Comparison of ENCODE assay signal across 9 mouse cellular contexts in the genomic region with DNA sequence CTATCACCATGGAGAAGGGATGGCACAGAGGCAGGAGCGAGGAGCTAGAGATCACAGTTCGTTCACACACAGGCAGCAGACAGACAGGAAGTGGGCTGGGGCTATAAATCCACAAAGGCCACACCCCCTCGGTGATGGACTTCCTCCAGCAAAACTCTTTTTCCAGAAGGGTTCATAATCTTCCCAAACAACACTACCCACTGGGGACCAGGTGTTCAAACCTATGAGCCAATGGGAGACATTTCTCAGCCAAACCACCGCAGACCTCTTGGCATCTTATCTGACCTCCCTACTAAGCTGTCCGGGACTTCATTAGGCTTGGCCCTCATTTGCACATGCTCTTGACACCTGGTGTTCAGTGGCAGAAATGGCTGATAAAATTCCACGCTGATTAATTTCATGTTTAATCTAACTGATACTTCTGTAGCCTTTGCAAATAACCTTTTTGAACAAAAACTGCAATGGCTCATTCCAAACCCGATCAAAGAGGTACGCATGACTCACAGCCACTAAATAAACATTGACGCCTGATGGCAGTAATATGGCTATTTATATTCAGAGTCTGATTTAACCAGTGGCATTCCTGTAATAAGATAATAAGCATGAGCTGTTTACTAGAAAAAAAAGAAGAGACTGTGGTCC.
DNase-seq lines count a peak whose midpoint lies in the region; ATAC-seq lines count a peak whose summit lies in the region.
"Had no signal": no experiment of that assay in that cellular context is flagged by ENCODE, and none has a peak within 500 bp of the region (broad histone marks: within the 10 kb centered on the region; RNA-seq: fewer than 3 reads in every experiment).

No protein-coding gene starts in this region.

- intact Hi-C loops in heart, postnatal 25 days (cut with DNase I), result no loop called here

- H3K27ac ChIP-seq in kidney, embryonic 16.5 days (ENCODE audit: low read length), result no peak overlapping the region

- no peak overlapping the region for H3K4me2 ChIP-seq in kidney, embryonic 16.5 days (replicated peaks; ENCODE audit: low read depth, low read length)

- peak; percentile 67 for ATAC-seq in megakaryocyte, adult 5-6 weeks (ENCODE audit: poor library complexity, severe bottlenecking)
- ATAC-seq in kidney, embryonic 16.5 days (ENCODE audit: low FRiP score, low TSS enrichment), result no peak

- H3K4me3 ChIP-seq in kidney, embryonic 16.5 days (ENCODE audit: low read length), result no peak overlapping the region

- no peaks in the 10 kb centered on the region for H3K9me3 ChIP-seq in kidney, embryonic 16.5 days (ENCODE audit: low read length)

- WGBS in kidney, embryonic 16.5 days, result 61% methylated on average over 9 of the region's 9 CpGs

- no peaks in the 10 kb centered on the region for H3K4me1 ChIP-seq in kidney, embryonic 16.5 days (ENCODE audit: insufficient read depth, low read length)

- DNase-seq in heart, adult 8-10 months (ENCODE audit: low spot score), result peak; percentile 11
- DNase-seq in heart, postnatal 25 days (ENCODE audit: low spot score), result no peak
- DNase-seq in thymus, postnatal 4 days, result peak; percentile 34
- no peak for DNase-seq in thymus, adult 18-20 months
- DNase-seq in yolk sac, embryonic 10.5 days (ENCODE audit: low spot score), result no peak
- DNase-seq in spleen, adult 18-20 months, result no peak
- DNase-seq: right cerebral cortex, adult 18-20 months had no signal

- no peaks in the 10 kb centered on the region for H3K27me3 ChIP-seq in kidney, embryonic 16.5 days (ENCODE audit: insufficient read depth, low read length)

- H3K36me3 ChIP-seq in kidney, embryonic 16.5 days (ENCODE audit: insufficient read depth, low read length), result no peaks in the 10 kb centered on the region

- H3K9ac ChIP-seq in kidney, embryonic 16.5 days (replicated peaks; ENCODE audit: low read length), result no peak overlapping the region

Comparison
In these comparisons a context has a peak if more than half of its experiments do, and no peak if none do; other contexts are left out.
1. DNase-seq: peak in heart, adult 8-10 months (single experiment) and thymus, postnatal 4 days (single experiment); none in heart, postnatal 25 days (single experiment), thymus, adult 18-20 months (0 of 2), yolk sac, embryonic 10.5 days (single experiment) and spleen, adult 18-20 months (0 of 2).